ENCODE assay signal across 8 mouse cellular contexts in genomic region chr8:114773461-114774414, GRCm38 (mm10).
DNase-seq lines count a peak whose midpoint lies in the region; ATAC-seq and TF ChIP-seq lines count a peak whose summit lies in the region.

No protein-coding gene starts in this region.

- H3K27ac ChIP-seq in hindbrain, postnatal 0 days, result peak overlapping the region; percentile 26; the same call in 1 of the 2 replicates
- H3K27ac ChIP-seq in limb, embryonic 12.5 days, result 0 out of 2 replicates have a peak overlapping the region, but pooled peaks have one; percentile 14
- H3K27ac ChIP-seq in midbrain, postnatal 0 days (ENCODE audit: low read depth, low read length), result no peak overlapping the region

- no peaks in the 10 kb centered on the region for H3K9me3 ChIP-seq in hindbrain, postnatal 0 days (ENCODE audit: low read length)
- H3K9me3 ChIP-seq in limb, embryonic 12.5 days, result no peaks in the 10 kb centered on the region
- no peaks in the 10 kb centered on the region for H3K9me3 ChIP-seq in midbrain, postnatal 0 days (ENCODE audit: low read length)

- H3K36me3 ChIP-seq in hindbrain, postnatal 0 days (ENCODE audit: insufficient read depth, low read length), result no peaks in the 10 kb centered on the region
- no peaks in the 10 kb centered on the region for H3K36me3 ChIP-seq in limb, embryonic 12.5 days
- H3K36me3 ChIP-seq in midbrain, postnatal 0 days (ENCODE audit: insufficient read depth, low read length), result no peaks in the 10 kb centered on the region

- 28% methylated on average over 23 of the region's 23 CpGs for WGBS in hindbrain, postnatal 0 days
- 55% methylated on average over 23 of the region's 23 CpGs for WGBS in limb, embryonic 12.5 days
- WGBS in midbrain, postnatal 0 days, result 53% methylated on average over 23 of the region's 23 CpGs

- intact Hi-C loops in gastrocnemius, postnatal 14 days (cut with DNase I; ENCODE audit: low total_unique reads), result loop anchor here (5.0 kb wide), 1 partner anchor 199 kb away; no protein-coding TSS in a partner anchor

- peaks cover 6% of the 10 kb centered on the region for H3K4me1 ChIP-seq in hindbrain, postnatal 0 days (ENCODE audit: insufficient read depth, low read length)
- peaks cover 26% of the 10 kb centered on the region for H3K4me1 ChIP-seq in limb, embryonic 12.5 days (replicated peaks)
- H3K4me1 ChIP-seq in midbrain, postnatal 0 days (ENCODE audit: insufficient read depth, low read length), result no peaks in the 10 kb centered on the region

- peak overlapping the region; percentile 38 for H3K4me2 ChIP-seq in hindbrain, postnatal 0 days (ENCODE audit: low read depth, low read length)
- H3K4me2 ChIP-seq in limb, embryonic 12.5 days, result no peak overlapping the region
- peak overlapping the region; percentile 18; the same call in 1 of the 2 replicates for H3K4me2 ChIP-seq in midbrain, postnatal 0 days (ENCODE audit: low read depth, low read length, poor library complexity, severe bottlenecking)

- TF ChIP-seq CTCF in hindbrain, postnatal 0 days (IDR thresholded peaks at IDR 0.05; ENCODE audit: low read depth), result no peak
- TF ChIP-seq CTCF in midbrain, postnatal 0 days (IDR thresholded peaks at IDR 0.05), result no peak

- H3K9ac ChIP-seq in hindbrain, postnatal 0 days (replicated peaks; ENCODE audit: low read length), result no peak overlapping the region
- H3K9ac ChIP-seq in limb, embryonic 12.5 days (replicated peaks), result no peak overlapping the region
- H3K9ac ChIP-seq in midbrain, postnatal 0 days (replicated peaks; ENCODE audit: low read length, poor library complexity, severe bottlenecking), result no peak overlapping the region

- no peak overlapping the region; the same call in 1 of the 2 replicates for H3K4me3 ChIP-seq in hindbrain, postnatal 0 days (ENCODE audit: low read length)
- no peak overlapping the region for H3K4me3 ChIP-seq in limb, embryonic 12.5 days (replicated peaks)
- H3K4me3 ChIP-seq in midbrain, postnatal 0 days (ENCODE audit: low read depth, low read length), result no peak overlapping the region

- DNase-seq in adrenal gland, adult 2 months, result peak; percentile 80
- peak; percentile 82 for DNase-seq in cerebellum, adult 8-10 months
- DNase-seq in gastrocnemius, postnatal 14 days, result peak; percentile 74
- DNase-seq in hindbrain, postnatal 0 days (ENCODE audit: low spot score), result peak; percentile 80
- peak; percentile 81 for DNase-seq in midbrain, postnatal 0 days (ENCODE audit: low spot score)
- no peak for DNase-seq in T-cell, adult 2 months (ENCODE audit: low spot score)

- ATAC-seq in hindbrain, postnatal 0 days, result peak; percentile 49
- 0 out of 2 replicates have a peak, but pooled peaks have one; percentile 37 for ATAC-seq in limb, embryonic 12.5 days (ENCODE audit: insufficient number of reproducible peaks, insufficient read depth, low FRiP score, low TSS enrichment, low read depth)
- ATAC-seq in midbrain, postnatal 0 days (ENCODE audit: low FRiP score), result no peak
- ATAC-seq in erythroid progenitor cell, adult 5-6 weeks (replicated peaks; ENCODE audit: low FRiP score, poor library complexity, severe bottlenecking), result no peak

- H3K27me3 ChIP-seq in hindbrain, postnatal 0 days (ENCODE audit: insufficient read depth, low read length), result no peaks in the 10 kb centered on the region
- H3K27me3 ChIP-seq in limb, embryonic 12.5 days, result peaks cover 17% of the 10 kb centered on the region
- no peaks in the 10 kb centered on the region for H3K27me3 ChIP-seq in midbrain, postnatal 0 days (ENCODE audit: insufficient read depth, low read length)

Comparison
In these comparisons a context has a peak if more than half of its experiments do, and no peak if none do; other contexts are left out.
1. ATAC-seq: peak in hindbrain, postnatal 0 days (single experiment) and limb, embryonic 12.5 days (single experiment); none in midbrain, postnatal 0 days (single experiment) and erythroid progenitor cell, adult 5-6 weeks (single experiment).